Mouse (Mus musculus) frontal cortex, postnatal 36 days (tissue): ENCODE measurements around the gene Ankrd42.

Experiments
- DNase-seq, 2 experiments: peaks; one replicate each; pipeline ENCODE4 v3.0.0; 2022; ENCODE audit warnings: low spot score in 2 of 2

Ankrd42 gene

DNA sequence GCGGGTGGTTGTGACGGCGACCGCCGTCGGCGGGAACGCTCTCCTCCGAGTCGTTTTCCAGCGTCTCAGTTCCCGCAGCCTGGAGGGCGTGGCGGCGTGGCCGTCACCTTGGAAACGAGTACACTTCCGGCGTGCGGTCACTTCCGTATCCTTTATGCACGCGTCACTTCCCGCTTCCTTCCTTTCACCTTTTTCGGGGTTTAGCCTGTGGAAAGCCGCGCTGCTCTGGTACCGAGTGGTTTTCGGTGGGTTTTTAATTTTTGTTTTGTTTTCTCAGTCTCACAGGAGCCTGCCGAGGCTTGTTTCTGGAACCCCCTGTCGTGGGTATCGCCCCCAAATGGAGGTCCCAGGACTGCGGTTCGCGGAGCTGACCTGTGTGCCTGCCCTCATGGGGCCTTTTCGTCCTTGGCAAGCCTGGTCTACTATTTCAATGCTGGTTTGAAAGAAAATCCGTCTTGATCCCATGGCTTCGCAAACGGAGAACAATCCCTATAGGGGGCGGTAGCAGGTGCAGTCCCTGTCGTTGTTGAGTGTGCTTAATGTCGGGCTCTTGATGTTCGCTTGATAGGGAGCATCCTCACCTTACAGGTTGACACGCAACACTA lies at the start of gene Ankrd42:
Gene Ankrd42, minus strand, starts transcription at position 122 of the 605 bp plus-strand sequence.
- DNase-seq = peak; percentile 88 to 96

DNA sequence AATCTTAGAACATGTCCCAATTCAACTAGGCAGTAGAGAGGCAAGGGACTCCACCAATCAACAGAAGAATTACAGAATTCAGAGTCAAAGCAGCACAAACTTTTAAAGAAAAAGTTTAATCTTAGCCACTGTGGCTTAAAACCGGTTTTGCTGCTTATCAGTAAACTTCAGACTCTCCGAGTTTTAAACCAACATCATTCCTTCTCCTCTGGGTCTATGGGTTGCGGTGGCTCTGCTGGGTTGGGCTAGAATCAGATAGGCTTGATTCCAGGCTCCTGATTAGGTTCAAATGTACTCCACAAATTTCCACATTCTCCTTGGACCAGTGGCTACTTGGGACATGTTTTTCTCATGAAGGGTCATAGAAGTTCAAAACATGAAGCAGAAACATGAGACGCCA lies 40.4 kb upstream of the Ankrd42 start:
- DNase-seq = no peak

DNA sequence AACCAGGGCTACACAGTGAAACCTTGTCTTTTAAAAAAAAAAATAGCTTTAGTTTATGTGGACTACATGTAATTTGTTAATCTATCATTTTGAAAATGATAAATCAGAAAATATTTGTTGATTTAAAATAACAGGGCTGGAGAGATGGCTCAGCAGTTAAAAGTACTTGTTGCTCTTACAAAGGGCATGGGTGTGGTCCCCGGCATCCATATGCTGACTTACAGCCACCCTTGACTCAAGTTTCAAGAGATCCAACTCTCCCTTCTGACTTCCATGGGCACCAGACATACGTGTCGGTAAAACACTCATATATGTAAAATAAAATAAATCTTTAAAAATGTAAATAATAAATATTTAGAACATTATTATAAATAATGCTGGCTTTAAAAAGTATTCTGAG lies 38.2 kb upstream of the Ankrd42 start:
- DNase-seq = no peak

DNA sequence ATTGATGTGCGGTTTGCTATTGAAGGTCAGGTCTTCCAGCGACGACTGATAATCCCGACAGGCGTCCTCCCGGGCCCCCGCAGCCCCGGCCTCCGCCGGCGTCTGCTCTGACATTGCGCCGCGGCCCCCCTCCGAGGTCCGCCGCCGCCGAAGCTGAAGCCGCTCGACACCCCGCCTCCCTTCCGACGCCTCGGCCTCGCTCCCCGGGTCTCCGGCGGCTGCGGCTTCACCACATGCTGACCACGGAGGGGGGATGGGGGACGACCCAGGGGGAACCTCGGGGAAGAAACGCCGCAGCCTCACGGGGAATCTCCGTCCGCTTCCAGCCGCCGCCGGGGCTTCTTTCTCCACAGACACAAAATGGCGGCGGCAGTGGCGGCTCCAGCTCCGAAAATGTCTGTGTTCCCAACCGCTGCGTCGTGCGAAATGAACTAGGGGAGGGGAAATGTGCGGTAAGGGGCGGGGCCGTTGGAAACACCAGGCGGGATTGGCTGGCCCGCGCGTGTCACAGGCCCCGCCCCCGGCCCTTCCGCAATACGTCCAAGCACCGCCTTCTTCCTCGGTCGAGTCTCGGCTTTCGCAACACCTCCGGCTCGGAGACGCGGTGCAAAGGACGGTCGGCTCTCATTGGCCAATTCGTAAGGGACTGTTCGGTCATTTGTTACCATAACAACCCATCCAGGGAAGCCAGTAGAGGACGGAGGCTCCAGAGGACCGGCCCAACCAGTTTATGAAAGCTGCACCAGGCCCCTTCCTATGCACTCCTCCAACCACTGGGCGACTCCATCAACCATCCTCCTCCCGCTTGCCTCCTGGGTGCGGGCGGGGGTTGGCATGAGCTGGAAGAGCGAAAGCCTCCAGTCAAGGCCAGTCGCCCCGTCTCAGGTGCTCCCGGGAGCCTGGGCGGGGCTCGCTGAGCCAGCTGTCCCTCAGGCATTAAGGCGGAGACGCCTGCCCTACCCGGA lies 32.8 kb upstream of the Ankrd42 start, which contains the start of gene Pcf11:
Gene Pcf11, minus strand, starts transcription at position 428 of the 965 bp plus-strand sequence.
- peak; percentile 95 to 97 for DNase-seq

DNA sequence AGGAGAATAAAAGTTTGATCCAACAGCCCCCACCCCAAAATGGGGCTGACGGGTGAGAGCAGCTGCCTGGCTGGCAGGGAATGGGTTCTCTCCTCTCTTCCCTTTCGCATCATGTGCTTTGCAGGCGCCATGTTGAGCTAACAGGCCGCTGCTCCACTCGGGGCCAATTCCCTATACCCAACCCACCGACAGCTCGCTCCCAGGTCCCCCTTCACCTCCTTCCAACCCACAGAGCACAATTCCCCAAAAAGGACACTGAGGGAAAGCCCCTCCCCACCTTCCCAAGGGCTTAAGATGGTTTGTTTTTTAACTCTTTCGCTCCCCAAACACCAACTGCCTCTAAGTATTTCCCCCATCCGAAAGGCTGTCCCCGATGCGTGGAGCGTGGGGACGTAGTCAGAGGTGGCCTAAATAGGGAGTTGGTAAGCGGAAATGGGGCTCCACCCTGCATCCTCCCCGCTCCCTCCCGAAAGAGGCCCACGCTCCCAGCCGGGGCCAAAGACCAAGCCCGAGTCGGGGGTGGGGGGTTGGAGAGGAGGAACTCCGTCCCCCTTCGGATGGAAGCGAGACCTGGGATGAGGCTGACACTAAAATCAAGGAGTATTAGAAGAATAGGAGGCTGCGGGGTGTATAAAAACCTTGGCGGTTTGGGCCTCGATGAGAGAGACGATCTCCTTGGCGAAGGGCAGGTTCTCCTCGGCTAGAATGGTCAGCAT lies 32.0 kb upstream of the Ankrd42 start:
- DNase-seq = peak; percentile 53 to 60

DNA sequence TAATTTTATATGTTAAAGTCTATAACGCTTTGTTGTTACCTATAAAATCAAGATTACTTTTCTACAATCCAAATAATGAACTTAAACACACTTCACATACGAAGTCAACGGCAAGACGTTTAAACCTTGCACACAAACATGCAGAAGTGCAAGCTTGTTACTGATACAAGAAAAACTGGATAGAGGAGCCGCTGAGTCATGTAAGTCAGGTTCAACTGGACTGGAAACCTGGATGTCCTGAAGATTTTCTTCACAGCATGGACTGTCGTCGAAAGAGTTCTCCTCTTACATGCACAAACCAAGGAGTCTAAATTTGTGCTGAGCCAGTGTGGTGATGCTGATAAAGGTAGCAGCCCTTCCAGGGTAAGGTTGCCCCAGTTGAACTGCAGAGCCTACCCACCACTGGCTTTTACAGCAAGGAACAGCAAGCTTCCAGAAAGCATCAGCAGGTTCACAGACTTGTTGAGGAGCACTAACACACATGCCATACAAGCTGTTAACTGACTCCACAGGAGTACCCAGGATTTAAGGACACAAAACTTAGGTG lies 29.4 kb upstream of the Ankrd42 start:
- DNase-seq = no peak

DNA sequence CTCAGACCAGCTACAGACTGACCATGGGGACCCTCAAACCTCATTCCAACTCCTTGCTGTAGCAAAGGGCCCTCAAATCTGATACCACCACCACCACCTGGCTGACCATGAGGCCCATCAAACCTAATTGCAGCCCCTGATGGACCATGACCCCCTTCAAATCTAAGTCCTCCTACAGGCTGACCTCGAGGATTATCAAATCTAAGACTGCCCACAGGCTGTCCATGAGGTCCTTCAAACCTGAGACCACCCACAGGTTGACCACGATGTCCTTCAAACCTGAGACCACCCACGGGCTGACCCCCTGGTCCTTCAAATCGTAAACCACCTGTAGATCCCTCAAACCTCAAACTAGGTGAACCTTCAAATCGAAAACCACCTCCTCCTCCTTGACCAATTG lies 21.1 kb upstream of the Ankrd42 start:
- DNase-seq = no peak

DNA sequence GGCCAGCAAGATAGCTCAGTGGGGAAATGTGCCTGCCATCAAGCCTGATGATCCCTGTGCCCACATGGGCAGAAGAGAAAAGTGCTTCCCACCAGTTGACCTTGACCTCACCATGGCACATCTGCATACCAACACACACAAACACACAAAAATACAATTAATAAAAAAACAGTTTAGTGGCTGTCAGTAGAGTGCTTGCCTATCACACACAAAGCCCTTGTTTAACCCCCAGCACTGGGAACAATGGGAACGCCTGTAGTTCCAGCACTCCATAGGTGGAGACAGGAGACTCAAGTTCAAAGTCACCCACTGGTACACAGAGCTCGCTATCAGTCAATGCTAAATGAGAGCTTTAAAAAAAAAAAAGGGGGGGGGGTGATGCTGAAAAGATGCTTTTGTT lies 19.4 kb upstream of the Ankrd42 start:
- no peak for DNase-seq

DNA sequence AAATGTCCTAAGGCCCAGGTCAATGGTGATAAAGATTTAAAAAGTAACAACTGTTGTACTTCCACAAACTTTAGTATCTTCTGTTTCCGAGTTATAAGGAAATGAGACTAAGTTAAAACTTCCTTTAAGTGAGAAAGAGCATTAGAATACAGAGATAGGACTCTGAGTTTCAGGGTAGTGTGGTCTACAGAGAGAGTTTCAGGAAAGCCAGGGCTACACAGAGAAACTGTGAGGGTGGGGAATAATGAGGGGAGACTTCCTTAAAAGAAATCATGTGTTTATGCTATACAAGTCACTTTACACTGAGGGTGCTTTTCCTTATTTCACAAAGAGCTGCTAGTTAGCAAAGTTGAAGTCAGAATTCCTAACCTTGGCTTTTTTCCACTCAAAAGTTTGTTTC lies 16.4 kb upstream of the Ankrd42 start:
- DNase-seq = no peak

DNA sequence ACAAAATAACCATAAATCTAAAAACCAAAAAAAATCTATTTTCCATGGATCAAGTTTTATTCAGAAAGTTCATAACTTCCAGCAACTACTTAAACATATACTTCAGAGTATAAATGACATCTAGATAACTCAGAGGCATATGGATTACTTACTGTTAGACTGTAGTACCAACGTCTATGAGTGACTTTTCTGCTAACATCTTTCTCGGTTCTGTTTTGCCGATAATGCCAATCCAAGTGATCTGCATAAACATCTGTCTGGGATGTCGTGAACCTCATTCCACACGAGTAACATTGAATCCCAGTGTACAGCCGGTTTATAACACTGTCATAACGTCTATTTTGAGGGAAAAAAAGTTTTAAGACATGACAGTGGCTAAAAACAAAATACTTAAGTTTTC lies 10.8 kb upstream of the Ankrd42 start:
- DNase-seq = no peak

DNA sequence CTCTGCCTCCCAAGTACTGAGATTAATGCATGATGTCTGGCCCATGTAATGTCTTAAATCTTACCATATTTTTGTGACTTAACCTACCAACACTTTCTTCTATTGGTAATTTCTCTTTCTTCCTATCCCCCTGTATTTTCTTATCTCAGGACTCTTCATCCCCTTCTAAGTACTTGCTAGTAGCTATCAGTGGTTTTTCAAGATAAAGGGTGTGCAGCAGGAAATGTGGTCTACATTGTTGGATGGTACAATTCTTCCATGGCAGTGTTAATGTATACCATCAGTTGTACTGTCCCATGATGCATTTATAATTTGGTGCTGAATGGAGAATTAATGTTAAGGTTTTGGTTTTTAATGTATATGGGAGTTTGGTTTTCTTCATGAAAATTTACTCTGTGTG lies 5.4 kb upstream of the Ankrd42 start:
- DNase-seq = no peak

DNA sequence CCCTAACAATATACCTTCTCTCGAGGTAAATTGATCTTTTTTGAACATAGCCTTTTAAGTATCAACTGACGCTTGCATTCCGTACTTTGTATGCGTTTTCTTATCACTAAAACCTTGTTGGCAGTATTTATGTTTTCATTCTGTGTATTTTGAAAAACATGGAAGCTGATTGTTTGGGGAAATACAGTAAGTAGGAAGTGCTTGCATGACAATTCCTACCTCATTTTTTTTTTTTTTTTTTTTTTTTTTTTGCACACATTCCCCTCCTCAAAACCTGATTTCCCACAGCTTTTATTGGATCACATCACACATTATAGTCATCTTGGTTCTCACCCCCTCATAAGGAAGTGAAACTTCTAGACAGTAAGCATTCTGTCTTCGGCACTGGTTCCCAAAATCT lies 1.1 kb upstream of the Ankrd42 start:
- no peak for DNase-seq

DNA sequence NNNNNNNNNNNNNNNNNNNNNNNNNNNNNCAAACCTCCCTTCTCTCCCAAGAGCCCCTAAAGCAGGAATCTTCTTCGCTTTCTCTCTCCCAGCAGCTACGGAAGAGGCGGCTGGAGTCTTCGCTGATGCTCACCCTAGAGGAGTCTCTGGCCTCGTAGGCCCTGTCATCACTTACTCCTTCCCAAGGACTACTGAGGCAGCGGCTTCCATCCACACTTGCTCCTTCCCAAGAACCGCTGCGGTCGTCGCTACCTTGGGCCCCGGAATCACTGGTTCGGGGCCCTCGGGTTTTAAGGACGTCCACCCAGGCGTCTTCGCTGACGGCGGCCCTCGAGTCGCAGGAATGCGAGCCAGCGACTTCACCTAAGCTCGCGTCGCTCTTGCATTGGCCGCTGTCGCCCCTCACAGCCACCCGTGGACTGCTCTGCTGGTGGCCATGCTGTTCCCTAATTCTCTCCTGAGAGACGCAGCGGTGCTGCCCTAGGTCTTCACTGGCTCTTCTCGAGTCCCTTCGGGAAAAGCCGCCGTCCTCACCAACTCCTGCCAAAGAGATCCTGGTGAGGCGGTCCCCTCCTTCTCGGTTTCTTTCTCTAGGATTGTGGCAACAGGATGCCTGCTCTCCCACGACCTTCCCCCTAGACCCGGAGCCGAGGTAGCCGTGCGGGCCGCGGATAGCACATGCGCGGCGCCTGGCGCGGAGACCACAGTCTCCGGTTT lies 489 bp downstream of the Ankrd42 start:
- DNase-seq = no peak

DNA sequence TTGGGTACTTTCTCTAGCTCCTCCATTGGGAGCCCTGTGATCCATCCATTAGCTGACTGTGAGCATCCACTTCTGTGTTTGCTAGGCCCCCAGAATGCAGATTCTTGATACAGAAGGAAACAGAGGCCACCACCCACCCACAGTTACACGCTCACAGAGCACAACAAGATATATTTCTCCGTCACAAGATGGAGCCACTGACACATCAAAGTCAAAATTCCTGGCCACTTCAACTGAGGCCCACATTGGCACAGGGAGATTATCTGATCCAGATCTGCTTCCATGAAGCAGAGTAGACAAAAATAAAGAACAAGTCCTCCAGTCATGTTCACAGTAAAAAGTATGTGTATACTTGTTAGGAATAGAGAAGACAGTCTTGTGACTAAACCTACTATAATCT lies 6.8 kb downstream of the Ankrd42 start:
- peak in 1 of 2 experiments; percentile 22 for DNase-seq

DNA sequence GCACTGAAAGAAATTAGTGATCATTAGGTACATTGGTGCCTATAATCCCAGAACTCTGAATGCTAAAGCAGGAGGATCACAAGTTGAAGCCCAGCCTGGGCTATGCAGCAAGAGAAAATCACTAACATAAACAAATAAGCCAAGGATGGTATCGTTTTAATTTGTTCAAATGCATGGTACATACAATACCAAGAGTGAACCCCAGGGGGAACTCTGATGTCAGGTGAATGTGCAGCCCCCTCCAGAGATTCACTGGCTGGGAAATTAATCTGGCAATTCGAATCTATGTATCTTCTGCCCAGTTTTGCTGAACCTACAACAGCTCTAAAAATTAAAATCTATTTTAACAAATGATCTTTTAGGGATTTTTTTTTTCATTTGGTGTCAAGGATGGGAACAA lies 12.5 kb downstream of the Ankrd42 start:
- no peak for DNase-seq

DNA sequence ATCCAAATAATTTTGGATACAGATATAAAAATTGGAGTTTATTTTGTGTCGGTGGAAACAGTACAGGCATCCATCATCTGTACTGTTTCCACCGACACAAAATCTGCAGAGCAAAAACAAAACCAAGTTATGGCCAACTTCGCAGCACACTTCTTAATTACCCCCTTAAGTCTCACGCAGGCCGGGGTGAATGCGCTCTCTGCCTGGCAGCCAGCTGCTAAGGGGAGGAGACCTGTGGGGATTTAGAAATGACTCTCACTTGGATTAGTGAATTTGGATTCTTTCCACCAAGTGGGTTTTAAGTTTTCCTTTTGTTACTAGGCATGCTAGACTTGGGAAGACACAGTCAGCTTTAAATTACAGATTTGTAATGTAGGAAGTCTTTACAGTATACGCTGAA lies 26.1 kb downstream of the Ankrd42 start:
- no peak for DNase-seq

DNA sequence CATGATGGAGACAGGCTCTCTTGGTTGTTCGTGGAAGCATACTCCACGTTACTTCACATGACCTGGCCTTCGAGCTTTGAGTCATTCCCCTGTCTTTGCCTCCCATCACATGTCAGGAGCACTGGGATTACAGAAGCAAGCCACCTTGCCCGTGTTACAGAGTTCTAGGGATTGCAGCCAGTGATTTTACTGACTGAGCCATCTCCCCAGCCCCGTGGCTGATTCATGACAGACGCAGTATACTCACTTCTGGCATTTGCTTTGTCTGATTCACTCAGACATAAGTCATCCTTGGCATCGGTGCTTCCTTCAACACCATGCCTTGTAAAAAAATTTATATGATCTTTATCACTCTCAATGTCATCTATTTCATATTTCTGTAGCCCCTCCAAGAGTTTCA lies 32.0 kb downstream of the Ankrd42 start:
- no peak for DNase-seq

DNA sequence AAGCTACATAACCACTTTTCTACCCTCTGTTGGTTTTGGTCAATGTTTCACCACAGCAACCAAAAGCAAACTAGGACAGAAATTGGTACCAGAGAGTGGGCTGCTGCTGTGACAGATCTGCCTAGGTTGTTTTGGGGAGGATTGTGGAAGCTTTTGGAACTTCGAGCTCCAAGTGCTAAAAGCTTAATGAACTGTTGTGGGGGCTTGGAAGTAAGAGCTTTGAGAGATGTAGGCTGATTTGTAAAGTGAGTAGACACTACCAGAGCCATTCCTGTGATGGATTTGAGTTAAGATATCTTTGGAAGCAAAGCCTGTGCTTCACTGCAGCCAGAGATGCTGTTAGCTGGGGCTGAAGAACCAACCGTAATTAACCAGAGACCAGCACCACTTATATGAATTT lies 46.1 kb downstream of the Ankrd42 start:
- no peak for DNase-seq

DNA sequence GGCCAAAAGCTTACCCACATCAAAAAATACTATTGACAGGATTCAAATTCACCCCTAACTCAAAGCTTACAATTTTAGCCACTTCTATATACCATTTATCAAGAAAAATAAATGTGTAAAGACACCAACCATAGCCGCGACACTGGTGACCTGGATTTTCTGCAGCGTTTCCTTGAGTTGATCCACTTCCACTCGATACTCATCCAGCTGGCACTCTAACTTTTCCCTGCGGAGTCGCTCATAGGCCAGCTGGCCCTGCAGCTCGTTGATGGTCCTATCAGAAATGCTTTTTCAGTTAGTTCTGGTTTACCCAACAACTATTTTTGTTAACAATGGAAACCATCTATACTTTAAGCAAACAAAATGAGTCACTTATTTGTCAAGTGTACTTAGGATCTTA lies 47.0 kb downstream of the Ankrd42 start:
- DNase-seq = no peak

DNA sequence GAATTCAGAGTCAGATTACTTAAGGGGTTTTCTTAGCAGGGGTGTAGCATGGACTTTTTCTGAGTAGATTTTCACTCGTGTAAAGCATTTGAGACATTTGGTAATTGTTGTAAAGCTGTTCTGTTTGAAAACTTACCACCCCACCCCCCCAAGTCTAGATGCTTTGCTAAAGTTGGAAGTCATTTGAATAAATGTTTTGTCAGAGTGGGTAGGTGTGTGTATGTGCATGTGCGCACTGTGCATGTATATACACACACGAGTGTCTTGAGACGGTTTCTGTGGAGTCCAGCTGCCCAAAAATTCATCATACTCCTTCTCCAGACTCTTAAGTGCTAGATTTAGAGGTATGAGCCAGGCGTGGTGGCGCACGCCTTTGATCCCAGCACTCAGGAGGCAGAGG lies 53.4 kb downstream of the Ankrd42 start:
- no peak for DNase-seq

DNA sequence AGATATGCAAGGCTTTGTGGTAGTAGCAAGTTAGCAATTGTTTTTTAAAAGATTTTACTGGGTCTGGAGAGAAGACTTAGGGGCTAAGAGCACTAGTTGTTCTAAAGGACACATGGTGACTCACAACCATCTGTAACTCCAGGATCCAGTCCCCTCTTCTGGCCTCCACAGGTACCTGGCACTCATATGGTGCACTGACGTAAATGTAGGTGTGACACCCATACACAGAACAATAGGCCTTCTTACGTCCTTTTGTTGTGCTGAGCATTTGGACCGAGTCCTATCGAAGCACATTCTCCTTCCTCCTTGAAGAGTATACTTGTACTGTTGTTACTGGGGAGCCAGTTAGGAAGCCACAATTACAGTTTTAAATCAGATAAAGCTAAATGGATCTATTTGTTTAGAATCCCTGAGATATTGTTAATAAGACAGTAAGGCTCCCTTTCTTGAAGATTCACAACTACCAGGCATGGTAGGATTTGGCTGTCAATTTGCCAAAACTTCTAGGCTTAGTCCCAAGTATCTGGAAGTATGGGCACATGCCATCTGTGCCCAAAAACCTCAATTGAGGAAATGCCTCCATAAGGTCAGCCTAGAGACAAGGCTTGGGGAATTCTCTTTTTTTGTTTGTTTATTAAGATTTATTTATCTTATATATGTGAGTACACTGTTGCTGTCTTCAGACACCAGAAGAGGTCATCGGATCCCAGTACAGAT lies 56.3 kb downstream of the Ankrd42 start:
- DNase-seq = no peak
